In the genomic region with DNA sequence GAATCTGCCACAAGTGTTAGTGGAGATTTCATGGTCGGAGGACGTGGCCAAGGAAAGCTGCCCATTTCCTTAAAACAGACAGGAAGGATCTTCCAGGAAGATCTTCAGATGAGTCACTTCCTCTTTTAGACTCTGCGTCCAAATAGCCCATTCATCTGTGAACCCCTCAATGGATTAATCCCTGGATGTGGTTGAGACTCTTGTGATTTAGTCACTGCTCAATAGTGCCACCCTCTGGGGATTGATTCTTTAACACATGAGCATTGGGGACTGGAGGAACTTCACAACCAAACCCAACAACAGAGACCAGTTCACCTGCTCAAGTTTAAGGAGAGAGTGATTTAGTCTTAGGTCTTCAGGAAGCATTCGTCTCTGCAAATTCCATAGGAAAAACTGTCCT, we compare ENCODE assay signal across 11 mouse cellular contexts.
DNase-seq lines count a peak whose midpoint lies in the region; ATAC-seq and TF ChIP-seq lines count a peak whose summit lies in the region.
"Had no signal": no experiment of that assay in that cellular context is flagged by ENCODE, and none has a peak within 500 bp of the region (broad histone marks: within the 10 kb centered on the region; RNA-seq: fewer than 3 reads in every experiment).

No protein-coding gene starts in this region.

- H3K4me2 ChIP-seq in liver, postnatal 0 days (ENCODE audit: low read depth, low read length), result no peak overlapping the region
- H3K4me2 ChIP-seq in embryonic facial prominence, embryonic 14.5 days (ENCODE audit: low read depth, low read length), result no peak overlapping the region
- H3K4me2 ChIP-seq: liver, embryonic 13.5 days had no signal

- no peak for ATAC-seq in liver, postnatal 0 days
- no peak for ATAC-seq in embryonic facial prominence, embryonic 14.5 days (ENCODE audit: low read depth)

- peak; percentile 11 for DNase-seq in cerebellum, adult 8-10 months
- DNase-seq in cerebellum, postnatal 4 days (ENCODE audit: low spot score in 2 of 2), result no peak
- DNase-seq in liver, postnatal 0 days, result no peak
- no peak for DNase-seq in liver
- DNase-seq in embryonic facial prominence, embryonic 14.5 days (ENCODE audit: low spot score), result peak; percentile 45
- DNase-seq in layer of hippocampus, postnatal 10 days (ENCODE audit: low spot score in 2 of 2), result peak; percentile 43 to 53
- no peak for DNase-seq in yolk sac, embryonic 10.5 days (ENCODE audit: low spot score)
- DNase-seq in urinary bladder, adult 18-20 months (ENCODE audit: low spot score in 2 of 2), result no peak
- DNase-seq: liver, embryonic 13.5 days had no signal

- H3K27ac ChIP-seq in liver, postnatal 0 days (ENCODE audit: low read depth), result no peak overlapping the region
- no peak overlapping the region for H3K27ac ChIP-seq in embryonic facial prominence, embryonic 14.5 days (replicated peaks; ENCODE audit: low read depth, low read length)
- H3K27ac ChIP-seq: liver, embryonic 13.5 days had no signal

- 45% methylated on average over 4 of the region's 4 CpGs for WGBS in liver, postnatal 0 days (ENCODE audit: insufficient replicate concordance)
- WGBS in embryonic facial prominence, embryonic 14.5 days, result 63% methylated on average over 4 of the region's 4 CpGs

- TF ChIP-seq EP300 in liver, postnatal 0 days (IDR thresholded peaks at IDR 0.05; ENCODE audit: low read depth), result no peak

- no peak overlapping the region for H3K4me3 ChIP-seq in liver, postnatal 0 days (ENCODE audit: low read depth, low read length)
- H3K4me3 ChIP-seq in embryonic facial prominence, embryonic 14.5 days (ENCODE audit: low read depth, low read length), result no peak overlapping the region
- H3K4me3 ChIP-seq: erythroblast, embryonic 14.5 days; liver, embryonic 13.5 days had no signal

- H3K27me3 ChIP-seq in liver, postnatal 0 days (ENCODE audit: insufficient read depth, low read length), result no peaks in the 10 kb centered on the region
- H3K27me3 ChIP-seq in embryonic facial prominence, embryonic 14.5 days (replicated peaks; ENCODE audit: control insufficient read depth, insufficient read depth, low read length), result no peaks in the 10 kb centered on the region
- H3K27me3 ChIP-seq: liver, embryonic 13.5 days had no signal

- TF ChIP-seq CTCF in liver, postnatal 0 days (IDR thresholded peaks at IDR 0.05; ENCODE audit: low read depth), result peak; percentile 52

- H3K9ac ChIP-seq in liver, postnatal 0 days (replicated peaks), result no peak overlapping the region
- H3K9ac ChIP-seq in embryonic facial prominence, embryonic 14.5 days (ENCODE audit: low read depth, low read length), result no peak overlapping the region
- H3K9ac ChIP-seq: liver, embryonic 13.5 days had no signal

- H3K4me1 ChIP-seq in liver, postnatal 0 days (ENCODE audit: insufficient read depth), result no peaks in the 10 kb centered on the region
- H3K4me1 ChIP-seq in embryonic facial prominence, embryonic 14.5 days (ENCODE audit: control insufficient read depth, insufficient read depth, low read length), result no peaks in the 10 kb centered on the region
- H3K4me1 ChIP-seq: liver, embryonic 13.5 days had no signal

- H3K9me3 ChIP-seq in liver, postnatal 0 days (ENCODE audit: low read length), result no peaks in the 10 kb centered on the region
- no peaks in the 10 kb centered on the region for H3K9me3 ChIP-seq in embryonic facial prominence, embryonic 14.5 days (ENCODE audit: control insufficient read depth, low read length)
- H3K9me3 ChIP-seq: G1E; liver, embryonic 13.5 days had no signal

- no peaks in the 10 kb centered on the region for H3K36me3 ChIP-seq in liver, postnatal 0 days (replicated peaks; ENCODE audit: insufficient read depth, low read length)
- H3K36me3 ChIP-seq in embryonic facial prominence, embryonic 14.5 days (ENCODE audit: control insufficient read depth, insufficient read depth, low read length), result no peaks in the 10 kb centered on the region
- H3K36me3 ChIP-seq: G1E; liver, embryonic 13.5 days had no signal

Comparison
In these comparisons a context has a peak if more than half of its experiments do, and no peak if none do; other contexts are left out.
1. DNase-seq: peak in cerebellum, adult 8-10 months (single experiment), embryonic facial prominence, embryonic 14.5 days (single experiment) and layer of hippocampus, postnatal 10 days (2 of 2); none in cerebellum, postnatal 4 days (0 of 2), liver, postnatal 0 days (single experiment), liver (single experiment), yolk sac, embryonic 10.5 days (single experiment) and urinary bladder, adult 18-20 months (0 of 2).